18 mouse cellular contexts compared by ENCODE assay signal in genomic region chr7:130201020-130201419, GRCm38 (mm10).
DNase-seq lines count a peak whose midpoint lies in the region; ATAC-seq and TF ChIP-seq lines count a peak whose summit lies in the region.
"Had no signal": no experiment of that assay in that cellular context is flagged by ENCODE, and none has a peak within 500 bp of the region (broad histone marks: within the 10 kb centered on the region; RNA-seq: fewer than 3 reads in every experiment).

No protein-coding gene starts in this region.

- no peak for TF ChIP-seq CTCF in layer of hippocampus, adult 2 months (conservative IDR thresholded peaks at IDR 0.05)

- DNase-seq in kidney, postnatal 14 days: no peak
- no peak for DNase-seq in layer of hippocampus, adult 2 months (ENCODE audit: low spot score in 2 of 2)
- DNase-seq in layer of hippocampus, adult 8-10 months (ENCODE audit: low spot score in 2 of 2): no peak
- DNase-seq in NIH3T3 (ENCODE audit: low read depth): peak; percentile 71
- DNase-seq: adrenal gland, postnatal 10 days; cerebellum, adult 18-20 months; cerebellum, adult 9-11 months; cerebellum, postnatal 36 days; gastrocnemius, postnatal 14 days; heart, adult 2 months had no signal

- peak overlapping the region; percentile 16; the same call in 1 of the 2 replicates for H3K4me2 ChIP-seq in kidney, embryonic 14.5 days (replicated peaks; ENCODE audit: low read depth, low read length)
- no peak overlapping the region for H3K4me2 ChIP-seq in limb, embryonic 15.5 days
- H3K4me2 ChIP-seq: heart, embryonic 12.5 days; hindbrain, embryonic 15.5 days had no signal

- H3K4me1 ChIP-seq in kidney, embryonic 14.5 days (ENCODE audit: control insufficient read depth, insufficient read depth, low read length): peaks cover 20% of the 10 kb centered on the region
- peaks cover 45% of the 10 kb centered on the region for H3K4me1 ChIP-seq in limb, embryonic 15.5 days

- H3K9ac ChIP-seq in kidney, embryonic 14.5 days (ENCODE audit: low read depth, low read length): no peak overlapping the region
- no peak overlapping the region for H3K9ac ChIP-seq in limb, embryonic 15.5 days
- H3K9ac ChIP-seq: heart, embryonic 12.5 days; hindbrain, embryonic 15.5 days had no signal

- H3K9me3 ChIP-seq in kidney, embryonic 14.5 days (ENCODE audit: control insufficient read depth, low read length): no peaks in the 10 kb centered on the region
- H3K9me3 ChIP-seq in limb, embryonic 15.5 days: no peaks in the 10 kb centered on the region
- H3K9me3 ChIP-seq: embryonic facial prominence, embryonic 10.5 days; heart, embryonic 12.5 days; hindbrain, embryonic 15.5 days had no signal

- WGBS in kidney, embryonic 14.5 days: 19% methylated on average over 8 of the region's 8 CpGs
- WGBS in limb, embryonic 15.5 days: 38% methylated on average over 8 of the region's 8 CpGs

- peaks cover 34% of the 10 kb centered on the region for H3K36me3 ChIP-seq in kidney, embryonic 14.5 days (ENCODE audit: control insufficient read depth, insufficient read depth, low read length)
- 0 out of 2 replicates have a peak, but pooled peaks cover 18% of the 10 kb centered on the region for H3K36me3 ChIP-seq in limb, embryonic 15.5 days
- H3K36me3 ChIP-seq: hindbrain, embryonic 15.5 days had no signal

- no peaks in the 10 kb centered on the region for H3K27me3 ChIP-seq in kidney, embryonic 14.5 days (ENCODE audit: control insufficient read depth, insufficient read depth, low read length)
- H3K27me3 ChIP-seq in limb, embryonic 15.5 days: no peaks in the 10 kb centered on the region
- H3K27me3 ChIP-seq: heart, embryonic 12.5 days; hindbrain, embryonic 15.5 days had no signal

- H3K4me3 ChIP-seq in kidney, embryonic 14.5 days (ENCODE audit: low read length): no peak overlapping the region
- no peak overlapping the region for H3K4me3 ChIP-seq in layer of hippocampus, adult 2 months
- no peak overlapping the region for H3K4me3 ChIP-seq in limb, embryonic 15.5 days
- H3K4me3 ChIP-seq: embryonic facial prominence, embryonic 10.5 days; erythroblast, embryonic 14.5 days; heart, adult 2 months; heart, embryonic 12.5 days; hindbrain, embryonic 15.5 days had no signal

- peak; percentile 67; the same call in 1 of the 2 replicates for ATAC-seq in kidney, embryonic 14.5 days (ENCODE audit: low FRiP score, low TSS enrichment)
- ATAC-seq in limb, embryonic 15.5 days (ENCODE audit: insufficient number of reproducible peaks, low FRiP score, low TSS enrichment, low read depth): no peak
- no peak for ATAC-seq in inflammation-experienced regulatory T-cells, adult 6 months
- ATAC-seq: forebrain, embryonic 16.5 days had no signal

- H3K27ac ChIP-seq in kidney, embryonic 14.5 days (ENCODE audit: low read depth, low read length): peak overlapping the region; percentile 48
- H3K27ac ChIP-seq in layer of hippocampus, adult 2 months: peak overlapping the region; percentile 53; the same call in 1 of the 2 replicates
- H3K27ac ChIP-seq in limb, embryonic 15.5 days: 0 out of 2 replicates have a peak overlapping the region, but pooled peaks have one; percentile 14
- H3K27ac ChIP-seq: embryonic facial prominence, embryonic 10.5 days; heart, adult 2 months; hindbrain, embryonic 15.5 days had no signal
